Mouse (Mus musculus) myocyte (in vitro differentiated cells): ENCODE data around the gene Sdk2. TPM values are rescaled to one million over a fixed set of nuclear protein-coding genes. Genes with fewer than 3 reads are reported as not detected.

Experiments
- H3K27me3 ChIP-seq: one replicate; pipeline ENCODE4 v1.6.1; 2011; ENCODE audit not compliant: control insufficient read depth, insufficient read depth, insufficient read length
- H3K36me3 ChIP-seq: one replicate; pipeline ENCODE4 v1.6.1; 2011; ENCODE audit not compliant: control insufficient read depth, insufficient read depth
- H3K4me2 ChIP-seq: one replicate; pipeline ENCODE4 v1.6.1; 2011; ENCODE audit warnings: low read depth, control low read depth
- H3K4me3 ChIP-seq: one replicate; pipeline ENCODE4 v1.5.1; 2011; ENCODE audit warnings: mild to moderate bottlenecking, control low read depth, moderate library complexity
- H3K79me2 ChIP-seq: one replicate; pipeline ENCODE4 v1.6.1; 2011; ENCODE audit not compliant: control insufficient read depth, insufficient read depth
- H3ac ChIP-seq: one replicate; pipeline ENCODE4 v1.6.1; 2011; ENCODE audit not compliant: control insufficient read depth, insufficient read length
- CEBPB ChIP-seq: IDR thresholded peaks from 2 replicates; pipeline ENCODE4 v1.6.1; 2011; ENCODE audit warnings: mild to moderate bottlenecking, moderate library complexity; ENCODE audit not compliant: poor library complexity, insufficient read depth, severe bottlenecking
- E2F4 ChIP-seq: IDR thresholded peaks from one replicate; pipeline ENCODE4 v1.6.1; 2011; ENCODE audit warnings: mild to moderate bottlenecking, control low read depth, moderate library complexity; ENCODE audit not compliant: insufficient read depth
- MAX ChIP-seq: IDR thresholded peaks from one replicate; pipeline ENCODE4 v1.6.1; 2011; ENCODE audit warnings: low read depth, mild to moderate bottlenecking, control low read depth
- MYOD1 ChIP-seq, 3 experiments: IDR thresholded peaks; one replicate each; pipeline ENCODE4 v1.6.1; 2011; ENCODE audit warnings: control low read depth in 2 of 3, low read depth in 2 of 3, mild to moderate bottlenecking in 2 of 3, moderate library complexity in 1 of 3; ENCODE audit not compliant: insufficient read length in 2 of 3, control insufficient read depth in 1 of 3
- MYOG ChIP-seq, 3 experiments: IDR thresholded peaks; one replicate each; pipeline ENCODE4 v1.6.1; 2011; ENCODE audit warnings: control low read depth in 2 of 3, low read depth in 2 of 3, mild to moderate bottlenecking in 2 of 3; ENCODE audit not compliant: insufficient read length in 2 of 3, control insufficient read depth in 1 of 3, insufficient read depth in 1 of 3
- POLR2A ChIP-seq: IDR thresholded peaks from one replicate; pipeline ENCODE4 v1.6.1; 2011; ENCODE audit warnings: low read depth, mild to moderate bottlenecking, control low read depth, moderate library complexity; ENCODE audit not compliant: insufficient read length
- POLR2AphosphoS2 ChIP-seq: IDR thresholded peaks from one replicate; pipeline ENCODE4 v1.6.1; 2011; ENCODE audit warnings: low read depth, control low read depth; ENCODE audit not compliant: insufficient read length
- REST ChIP-seq: IDR thresholded peaks from one replicate; pipeline ENCODE4 v1.6.1; 2011; ENCODE audit warnings: mild to moderate bottlenecking, control low read depth, moderate library complexity; ENCODE audit not compliant: insufficient read depth, insufficient read length
- SRF ChIP-seq: IDR thresholded peaks from one replicate; pipeline ENCODE4 v1.6.1; 2011; ENCODE audit warnings: low read depth; ENCODE audit not compliant: control insufficient read depth, insufficient read length
- TCF12 ChIP-seq: IDR thresholded peaks from one replicate; pipeline ENCODE4 v1.6.1; 2011; ENCODE audit warnings: mild to moderate bottlenecking, control low read depth; ENCODE audit not compliant: poor library complexity, insufficient read depth, severe bottlenecking
- TCF3 ChIP-seq: IDR thresholded peaks from one replicate; pipeline ENCODE4 v1.6.1; 2011; ENCODE audit warnings: low read depth, control low read depth; ENCODE audit not compliant: insufficient read length
- USF1 ChIP-seq: IDR thresholded peaks from one replicate; pipeline ENCODE4 v1.6.1; 2011; ENCODE audit warnings: low read depth, mild to moderate bottlenecking, control low read depth, moderate library complexity
- polyA plus RNA-seq: library from polyadenylated mRNA; unstranded; fragments of >200 nt; fragmentation: generic; extraction: Trizol; gene quantifications from one replicate; pipeline ENCODE4 v1.2.1, GENCODE M21; 2012; ENCODE audit warnings: missing spikeins

Sdk2 gene
- polyA plus RNA-seq, 1 experiment, result 0.06 TPM

- no peak overlapping the region for H3K4me2 ChIP-seq
- no peak overlapping the region for H3K4me3 ChIP-seq
- no peaks in the 10 kb centered on the region for H3K79me2 ChIP-seq
- H3K36me3 ChIP-seq, result no peaks in the 10 kb centered on the region
- H3K27me3 ChIP-seq, result no peaks in the 10 kb centered on the region
- no peak overlapping the region for H3ac ChIP-seq
- TF ChIP-seq E2F4 (no peak), USF1 (no peak), CEBPB (no peak), POLR2AphosphoS2 (no peak), SRF (no peak), POLR2A (no peak), TCF3 (no peak), TCF12 (no peak), MAX (no peak), MYOD1 (IDR thresholded peaks at IDR 0.05; ENCODE audit: control insufficient read depth in 1 of 3, insufficient read length in 2 of 3, low read depth in 2 of 3) (no peak), REST (no peak), MYOG (IDR thresholded peaks at IDR 0.05; ENCODE audit: control insufficient read depth in 1 of 3, insufficient read depth in 1 of 3, insufficient read length in 2 of 3, low read depth in 2 of 3) (no peak)
Observed at GRCm38 (mm10) chr11:113970026-113970425, 96.8 kb downstream of the Sdk2 start.

DNA sequence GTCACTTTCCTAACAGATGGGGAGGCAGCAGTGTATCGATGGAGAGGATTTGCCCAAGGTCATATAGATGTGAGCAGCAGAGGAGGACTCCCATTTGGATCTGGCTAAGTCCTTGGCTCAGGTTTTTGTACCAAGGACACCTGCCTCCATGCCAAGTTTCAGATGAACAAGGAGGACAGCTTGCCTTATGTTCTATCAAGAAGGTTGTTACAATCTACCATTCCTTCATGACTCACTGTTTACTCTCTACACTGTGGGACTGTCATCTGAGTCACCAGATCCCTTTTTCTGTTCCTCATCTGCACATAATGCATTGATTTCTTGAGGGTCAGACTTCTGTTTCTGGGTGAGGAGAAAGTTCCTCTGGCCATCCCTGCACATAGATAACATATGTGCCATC lies 101.6 kb downstream of the Sdk2 start:
- no peaks in the 10 kb centered on the region for H3K27me3 ChIP-seq
- no peak for TF ChIP-seq MYOG (IDR thresholded peaks at IDR 0.05; ENCODE audit: control insufficient read depth in 1 of 3, insufficient read depth in 1 of 3, insufficient read length in 2 of 3, low read depth in 2 of 3)
- no peak for TF ChIP-seq REST
- no peak for TF ChIP-seq TCF12
- no peaks in the 10 kb centered on the region for H3K36me3 ChIP-seq
- no peak overlapping the region for H3K4me2 ChIP-seq
- H3K4me3 ChIP-seq, result no peak overlapping the region
- H3ac ChIP-seq, result no peak overlapping the region
- no peaks in the 10 kb centered on the region for H3K79me2 ChIP-seq

GRCm38 (mm10) chr11:113962751-113963150 lies 104.1 kb downstream of the Sdk2 start:
- H3K27me3 ChIP-seq, result no peaks in the 10 kb centered on the region
- no peak overlapping the region for H3ac ChIP-seq
- no peaks in the 10 kb centered on the region for H3K79me2 ChIP-seq
- TF ChIP-seq E2F4, result no peak
- TF ChIP-seq USF1, result no peak
- TF ChIP-seq MYOD1 (IDR thresholded peaks at IDR 0.05; ENCODE audit: control insufficient read depth in 1 of 3, insufficient read length in 2 of 3, low read depth in 2 of 3), result no peak
- TF ChIP-seq POLR2A, result no peak
- no peak for TF ChIP-seq TCF3
- TF ChIP-seq MYOG (IDR thresholded peaks at IDR 0.05; ENCODE audit: control insufficient read depth in 1 of 3, insufficient read depth in 1 of 3, insufficient read length in 2 of 3, low read depth in 2 of 3), result no peak
- no peak for TF ChIP-seq MAX
- no peak for TF ChIP-seq POLR2AphosphoS2
- no peak for TF ChIP-seq REST
- no peak for TF ChIP-seq TCF12
- TF ChIP-seq SRF, result no peak
- H3K36me3 ChIP-seq, result no peaks in the 10 kb centered on the region
- H3K4me2 ChIP-seq, result no peak overlapping the region
- no peak overlapping the region for H3K4me3 ChIP-seq

DNA sequence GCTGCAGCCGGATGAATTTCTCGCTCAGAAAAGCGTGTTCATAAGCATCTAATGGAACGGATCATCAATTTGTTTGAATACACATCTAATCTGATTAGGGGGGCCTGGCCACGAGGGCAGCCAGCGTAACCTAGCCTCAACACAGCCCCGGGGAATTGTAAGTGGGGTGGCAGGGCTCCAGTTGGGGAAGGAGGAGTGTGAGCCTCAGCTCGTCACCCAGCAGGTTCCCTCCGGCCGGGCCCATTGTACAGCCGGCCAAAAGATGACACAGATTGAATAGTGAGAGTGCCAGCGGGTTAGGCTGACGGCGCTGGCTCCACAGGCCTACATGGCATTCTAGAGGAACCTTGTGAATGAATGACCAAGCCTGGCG lies 115.2 kb downstream of the Sdk2 start:
- no peak overlapping the region for H3K4me2 ChIP-seq
- no peaks in the 10 kb centered on the region for H3K36me3 ChIP-seq
- H3ac ChIP-seq, result no peak overlapping the region
- no peaks in the 10 kb centered on the region for H3K79me2 ChIP-seq
- no peak for TF ChIP-seq TCF12
- no peak for TF ChIP-seq MYOG (IDR thresholded peaks at IDR 0.05; ENCODE audit: control insufficient read depth in 1 of 3, insufficient read depth in 1 of 3, insufficient read length in 2 of 3, low read depth in 2 of 3)
- TF ChIP-seq USF1, result no peak
- no peak for TF ChIP-seq CEBPB
- no peak for TF ChIP-seq TCF3
- no peak for TF ChIP-seq MAX
- no peak for TF ChIP-seq POLR2AphosphoS2
- no peak for TF ChIP-seq REST
- TF ChIP-seq SRF, result no peak
- no peak for TF ChIP-seq MYOD1 (IDR thresholded peaks at IDR 0.05; ENCODE audit: control insufficient read depth in 1 of 3, insufficient read length in 2 of 3, low read depth in 2 of 3)
- TF ChIP-seq POLR2A, result no peak
- no peak for TF ChIP-seq E2F4
- no peak overlapping the region for H3K4me3 ChIP-seq
- no peaks in the 10 kb centered on the region for H3K27me3 ChIP-seq

- H3K79me2 ChIP-seq, result no peaks in the 10 kb centered on the region
- H3K36me3 ChIP-seq, result no peaks in the 10 kb centered on the region
- no peak overlapping the region for H3K4me3 ChIP-seq
- no peaks in the 10 kb centered on the region for H3K27me3 ChIP-seq
- H3ac ChIP-seq, result no peak overlapping the region
- no peak overlapping the region for H3K4me2 ChIP-seq
- TF ChIP-seq REST (no peak), POLR2A (no peak), CEBPB (no peak), TCF12 (no peak), USF1 (no peak), MYOG (IDR thresholded peaks at IDR 0.05; ENCODE audit: control insufficient read depth in 1 of 3, insufficient read depth in 1 of 3, insufficient read length in 2 of 3, low read depth in 2 of 3) (no peak), MAX (no peak), MYOD1 (IDR thresholded peaks at IDR 0.05; ENCODE audit: control insufficient read depth in 1 of 3, insufficient read length in 2 of 3, low read depth in 2 of 3) (no peak), POLR2AphosphoS2 (no peak), SRF (no peak), TCF3 (no peak), E2F4 (no peak)
Observed at GRCm38 (mm10) chr11:113950904-113951615, 115.8 kb downstream of the Sdk2 start.
